Mouse (Mus musculus): ENCODE results near the gene Frmd4a.
"Not testable (repeated sequence)": the region's sequence is repeated elsewhere in the genome, so short reads cannot be mapped to it uniquely, and the experiment has no call there.

The Frmd4a gene

GRCm38 (mm10) chr2:4575975-4576374 lies 558.5 kb downstream of the Frmd4a start:
- no peak for DNase-seq (ENCODE audit: low spot score in 2 of 2)

GRCm38 (mm10) chr2:4578291-4578690 lies 560.8 kb downstream of the Frmd4a start:
- no peak for DNase-seq (ENCODE audit: low spot score in 2 of 2)

- no peak for DNase-seq (ENCODE audit: low spot score in 2 of 2)
These were observed 562.0 kb downstream of the Frmd4a start for GRCm38 (mm10) chr2:4579357-4580068.

GRCm38 (mm10) chr2:4580666-4581065 lies 563.1 kb downstream of the Frmd4a start:
- DNase-seq (ENCODE audit: low spot score in 2 of 2), result no peak

GRCm38 (mm10) chr2:4582930-4583329 lies 565.4 kb downstream of the Frmd4a start:
- no peak for DNase-seq (ENCODE audit: low spot score in 2 of 2)

GRCm38 (mm10) chr2:4584252-4584651 lies 566.7 kb downstream of the Frmd4a start:
- no peak for DNase-seq (ENCODE audit: low spot score in 2 of 2)

GRCm38 (mm10) chr2:4586245-4586644 lies 568.7 kb downstream of the Frmd4a start:
- no peak for DNase-seq (ENCODE audit: low spot score in 2 of 2)

GRCm38 (mm10) chr2:4587685-4588409 lies 570.3 kb downstream of the Frmd4a start:
- DNase-seq (ENCODE audit: low spot score in 2 of 2), result no peak

GRCm38 (mm10) chr2:4591647-4592046 lies 574.1 kb downstream of the Frmd4a start:
- no peak for DNase-seq (ENCODE audit: low spot score in 2 of 2)

- no peak for DNase-seq (ENCODE audit: low spot score in 2 of 2)
These were observed 575.1 kb downstream of the Frmd4a start for GRCm38 (mm10) chr2:4592666-4593065.

- DNase-seq (ENCODE audit: low spot score in 2 of 2), result no peak
These were observed 575.9 kb downstream of the Frmd4a start for GRCm38 (mm10) chr2:4593433-4593832.

GRCm38 (mm10) chr2:4593878-4594387 lies 576.4 kb downstream of the Frmd4a start:
- DNase-seq (ENCODE audit: low spot score in 2 of 2), result no peak

- no peak for DNase-seq (ENCODE audit: low spot score in 2 of 2)
These were observed 579.5 kb downstream of the Frmd4a start for GRCm38 (mm10) chr2:4596992-4597391.

- DNase-seq (ENCODE audit: low spot score in 2 of 2), result peak in 1 of 2 experiments; percentile 57
These were observed 583.7 kb downstream of the Frmd4a start for GRCm38 (mm10) chr2:4601034-4601890.

GRCm38 (mm10) chr2:4603361-4603945 lies 585.9 kb downstream of the Frmd4a start:
- DNase-seq (ENCODE audit: low spot score in 2 of 2), result no peak

- no peak for DNase-seq (ENCODE audit: low spot score in 2 of 2)
These were observed 589.0 kb downstream of the Frmd4a start for GRCm38 (mm10) chr2:4606559-4606958.

- no peak for DNase-seq (ENCODE audit: low spot score in 2 of 2)
These were observed 590.7 kb downstream of the Frmd4a start for GRCm38 (mm10) chr2:4608253-4608652.

GRCm38 (mm10) chr2:4609433-4609832 lies 591.9 kb downstream of the Frmd4a start:
- DNase-seq (ENCODE audit: low spot score in 2 of 2), result no peak

GRCm38 (mm10) chr2:4611295-4611694 lies 593.8 kb downstream of the Frmd4a start:
- no peak for DNase-seq (ENCODE audit: low spot score in 2 of 2)

GRCm38 (mm10) chr2:4611704-4612103 lies 594.2 kb downstream of the Frmd4a start:
- DNase-seq (ENCODE audit: low spot score in 2 of 2), result no peak

GRCm38 (mm10) chr2:4614276-4614929 lies 596.9 kb downstream of the Frmd4a start:
- not testable (repeated sequence) for DNase-seq (ENCODE audit: low spot score in 2 of 2)
